Mouse (Mus musculus) MEL (cell line): Measurements from ENCODE around the gene 1700092M07Rik.

Experiments used
- CTCF ChIP-seq, 3 experiments: IDR thresholded peaks in 2 of 3; conservative IDR thresholded peaks in 1 of 3; 2 replicates each; pipeline ENCODE4 v1.5.1; 2011 to 2012; ENCODE audit warnings: low read length in 3 of 3, low read depth in 2 of 3, mild to moderate bottlenecking in 2 of 3, improper control_type of control experiment in 1 of 3, inconsistent platforms in 1 of 3, mixed read lengths in 1 of 3, moderate library complexity in 1 of 3; ENCODE audit not compliant: control insufficient read depth in 1 of 3, insufficient read depth in 1 of 3, poor library complexity in 1 of 3, severe bottlenecking in 1 of 3
- GATA1 ChIP-seq: IDR thresholded peaks from 2 replicates; pipeline ENCODE4 v1.6.1; 2011; ENCODE audit warnings: low read depth, low read length, improper control_type of control experiment
- SIN3A ChIP-seq: IDR thresholded peaks from 2 replicates; pipeline ENCODE4 v1.6.1; 2012; ENCODE audit warnings: low read length, improper control_type of control experiment, inconsistent platforms
- USF2 ChIP-seq, 2 experiments: IDR thresholded peaks; 2 replicates each; pipeline ENCODE4 v1.6.1; 2011 to 2012; ENCODE audit warnings: improper control_type of control experiment in 2 of 2, low read length in 2 of 2, borderline replicate concordance in 1 of 2, inconsistent platforms in 1 of 2, low read depth in 1 of 2, mild to moderate bottlenecking in 1 of 2; ENCODE audit not compliant: insufficient read depth in 1 of 2

- TF ChIP-seq SIN3A (peak; percentile 64), GATA1 (no peak), CTCF (IDR thresholded peaks at IDR 0.05 in 2 of 3, conservative IDR thresholded peaks at IDR 0.05 in 1 of 3; ENCODE audit: control insufficient read depth in 1 of 3, insufficient read depth in 1 of 3, low read depth in 2 of 3, low read length in 3 of 3, poor library complexity in 1 of 3, severe bottlenecking in 1 of 3) (no peak), USF2 (IDR thresholded peaks at IDR 0.05; ENCODE audit: borderline replicate concordance in 1 of 2, insufficient read depth in 1 of 2, low read depth in 1 of 2, low read length in 2 of 2) (no peak)
Measured at GRCm38 (mm10) chr19:8711949-8712869, 28.3 kb upstream of the 1700092M07Rik start.
